Mouse (Mus musculus): ENCODE results near the gene 4930449I24Rik. TPM values are rescaled to one million over a fixed set of nuclear protein-coding genes. Genes with fewer than 3 reads are reported as not detected.
"Not testable (repeated sequence)": the region's sequence is repeated elsewhere in the genome, so short reads cannot be mapped to it uniquely, and the experiment has no call there.

Gene 4930449I24Rik
- total and polyA plus RNA-seq, 3 experiments, result not detected

DNA sequence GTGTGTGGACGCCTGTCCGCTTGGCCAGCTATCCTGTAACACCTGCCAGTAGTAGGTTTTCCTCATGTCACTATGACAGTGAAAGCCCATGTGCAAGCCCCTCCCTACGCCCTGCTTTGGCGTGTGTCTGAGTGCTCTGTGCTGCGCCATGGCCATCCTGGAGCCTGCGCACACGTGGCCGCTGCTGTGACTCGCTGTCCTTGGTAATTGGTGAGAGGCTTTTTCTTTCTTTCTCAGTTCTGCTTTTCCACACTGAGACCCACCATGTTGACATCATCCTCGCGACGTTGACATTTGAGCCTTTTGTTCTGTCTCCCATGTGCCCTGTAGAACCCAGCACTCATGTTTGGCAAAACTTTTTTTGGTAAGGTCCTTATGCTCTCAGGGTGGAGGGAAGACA is 30.4 kb upstream of the 4930449I24Rik start (continued):
- no peak for TF ChIP-seq E2F4 (IDR thresholded peaks at IDR 0.05; ENCODE audit: insufficient replicate concordance, low read depth, low read length)
- TF ChIP-seq RAD21 (IDR thresholded peaks at IDR 0.05; ENCODE audit: low read depth, low read length), result no peak
- TF ChIP-seq MAZ (IDR thresholded peaks at IDR 0.05; ENCODE audit: low read depth, low read length), result no peak
- no peak for TF ChIP-seq JUND (conservative IDR thresholded peaks at IDR 0.05; ENCODE audit: low read depth, low read length)
- TF ChIP-seq UBTF (IDR thresholded peaks at IDR 0.05; ENCODE audit: low read depth, low read length), result no peak
- TF ChIP-seq ZC3H11A (IDR thresholded peaks at IDR 0.05; ENCODE audit: low read depth, low read length), result no peak
- TF ChIP-seq MXI1 (IDR thresholded peaks at IDR 0.05; ENCODE audit: low read depth, low read length), result peak; percentile 48
- peak; percentile 86; the same call in 1 of the 2 replicates for TF ChIP-seq MYC (IDR thresholded peaks at IDR 0.05; ENCODE audit: low read depth, low read length)

DNA sequence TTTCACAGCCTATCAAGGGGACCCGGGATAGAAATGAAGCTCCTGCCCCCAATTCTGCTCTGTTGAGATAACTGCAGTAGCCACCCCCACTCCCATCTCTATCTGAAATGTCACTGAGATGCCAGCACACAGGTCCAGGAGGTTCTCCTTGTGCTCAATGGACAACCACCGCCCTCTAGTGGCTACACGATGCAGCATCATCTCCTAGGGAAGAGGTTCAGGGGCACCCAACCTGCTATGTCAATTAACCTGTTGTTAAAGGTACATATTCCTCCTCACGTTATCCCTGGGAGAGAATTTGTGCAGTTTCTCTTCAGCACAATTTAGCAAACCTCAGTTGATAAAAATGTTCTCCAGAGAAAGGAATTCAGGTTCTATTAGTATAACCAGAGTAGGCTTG is 22.6 kb upstream of the 4930449I24Rik start:
- H3K27ac ChIP-seq (ENCODE audit: insufficient read depth, low read depth); H3K9me3 ChIP-seq (replicated peaks; ENCODE audit: low read length); H3K9ac ChIP-seq (ENCODE audit: insufficient read depth, low read depth); H3K4me1 ChIP-seq (ENCODE audit: control insufficient read depth in 1 of 2, insufficient read depth in 2 of 2); H3K4me3 ChIP-seq (replicated peaks in 1 of 3; ENCODE audit: low read depth in 2 of 3, low read length in 2 of 3, poor library complexity in 1 of 3); H3K4me2 ChIP-seq (ENCODE audit: insufficient read depth, low read depth, poor library complexity, severe bottlenecking); dilution Hi-C loops (cut with MboI; ENCODE audit: extremely low pct_ligation_motif_present, extremely low pct_unique_long_range_greater_than_20kb, low sequenced_read_pairs); H3K79me2 ChIP-seq (replicated peaks; ENCODE audit: control insufficient read depth, extremely low read depth, insufficient read depth, poor library complexity, severe bottlenecking); H3K36me3 ChIP-seq (replicated peaks in 1 of 2; ENCODE audit: control insufficient read depth in 1 of 2, insufficient read depth in 1 of 2, low read length in 1 of 2): not testable (repeated sequence)
- peak; percentile 2 for DNase-seq (ENCODE audit: extremely low read depth)
- in situ Hi-C loops (cut with MboI; ENCODE audit: low pct_ligation_motif_present, low pct_unique_long_range_greater_than_20kb, low sequenced_read_pairs), result loop anchor here (10.0 kb wide), 1 partner anchor 145 kb away; no protein-coding TSS in a partner anchor
- peak; percentile 45 for TF ChIP-seq SMC3 (IDR thresholded peaks at IDR 0.05; ENCODE audit: low read depth, low read length)
- TF ChIP-seq RAD21 (IDR thresholded peaks at IDR 0.05; ENCODE audit: low read depth, low read length), result peak; percentile 28
- TF ChIP-seq CTCF (conservative IDR thresholded peaks at IDR 0.05 in 1 of 2, IDR thresholded peaks at IDR 0.05 in 1 of 2; ENCODE audit: low read depth in 2 of 2, low read length in 2 of 2), result peak; percentile 49 to 50; a peak in 3 of 4 replicates
- peaks cover 12% of the 10 kb centered on the region for H3K27me3 ChIP-seq (replicated peaks)

DNA sequence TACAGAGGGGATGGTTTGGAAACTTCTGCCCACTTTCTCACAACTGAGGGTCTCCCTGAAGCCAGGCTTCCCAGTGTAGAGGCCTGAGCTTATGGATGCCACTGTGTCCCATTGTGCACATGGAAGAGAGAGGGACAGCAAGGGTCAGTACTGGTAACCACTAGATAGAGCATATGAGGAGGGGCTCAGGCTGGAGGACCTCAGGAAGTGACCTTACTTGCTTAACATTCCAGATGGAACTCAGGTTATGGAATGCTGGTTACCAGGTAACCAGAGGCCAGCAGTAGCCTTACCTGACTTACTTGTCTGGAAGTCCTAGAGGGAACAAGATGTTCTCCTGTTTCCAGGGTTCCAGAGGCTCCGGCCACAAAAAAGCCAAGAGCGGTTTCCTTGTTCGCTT is 20.5 kb upstream of the 4930449I24Rik start, which contains the start of gene Gm6408:
Gm6408 (plus strand) TSS at position 301 of the 400 bp plus-strand sequence.
- H3K9ac ChIP-seq (ENCODE audit: insufficient read depth, low read depth); H3K36me3 ChIP-seq (replicated peaks in 1 of 2; ENCODE audit: control insufficient read depth in 1 of 2, insufficient read depth in 1 of 2, low read length in 1 of 2); H3K4me2 ChIP-seq (ENCODE audit: insufficient read depth, low read depth, poor library complexity, severe bottlenecking); H3K79me2 ChIP-seq (replicated peaks; ENCODE audit: control insufficient read depth, extremely low read depth, insufficient read depth, poor library complexity, severe bottlenecking); in situ Hi-C loops (cut with MboI; ENCODE audit: low pct_ligation_motif_present, low pct_unique_long_range_greater_than_20kb, low sequenced_read_pairs); DNase-seq (ENCODE audit: extremely low read depth); H3K9me3 ChIP-seq (replicated peaks; ENCODE audit: low read length); H3K27ac ChIP-seq (ENCODE audit: insufficient read depth, low read depth); H3K4me3 ChIP-seq (replicated peaks in 1 of 3; ENCODE audit: low read depth in 2 of 3, low read length in 2 of 3, poor library complexity in 1 of 3); dilution Hi-C loops (cut with MboI; ENCODE audit: extremely low pct_ligation_motif_present, extremely low pct_unique_long_range_greater_than_20kb, low sequenced_read_pairs); H3K27me3 ChIP-seq (replicated peaks); H3K4me1 ChIP-seq (ENCODE audit: control insufficient read depth in 1 of 2, insufficient read depth in 2 of 2): not testable (repeated sequence)

DNA sequence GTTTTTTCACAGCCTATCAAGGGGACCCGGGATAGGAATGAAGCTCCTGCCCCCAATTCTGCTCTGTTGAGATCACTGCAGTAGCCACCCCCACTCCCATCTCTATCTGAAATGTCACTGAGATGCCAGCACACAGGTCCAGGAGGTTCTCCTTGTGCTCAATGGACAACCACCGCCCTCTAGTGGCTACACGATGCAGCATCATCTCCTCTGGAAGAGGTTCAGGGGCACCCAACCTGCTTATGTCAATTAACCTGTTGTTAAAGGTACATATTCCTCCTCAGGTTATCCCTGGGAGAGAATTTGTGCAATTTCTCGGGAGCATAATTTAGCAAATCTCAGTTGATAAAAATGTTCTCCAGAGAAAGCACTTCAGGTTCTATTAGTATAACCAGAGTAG is 13.2 kb upstream of the 4930449I24Rik start:
- H3K9me3 ChIP-seq (replicated peaks; ENCODE audit: low read length); dilution Hi-C loops (cut with MboI; ENCODE audit: extremely low pct_ligation_motif_present, extremely low pct_unique_long_range_greater_than_20kb, low sequenced_read_pairs); H3K36me3 ChIP-seq (replicated peaks in 1 of 2; ENCODE audit: control insufficient read depth in 1 of 2, insufficient read depth in 1 of 2, low read length in 1 of 2); H3K79me2 ChIP-seq (replicated peaks; ENCODE audit: control insufficient read depth, extremely low read depth, insufficient read depth, poor library complexity, severe bottlenecking); H3K4me2 ChIP-seq (ENCODE audit: insufficient read depth, low read depth, poor library complexity, severe bottlenecking); H3K4me1 ChIP-seq (ENCODE audit: control insufficient read depth in 1 of 2, insufficient read depth in 2 of 2); H3K27ac ChIP-seq (ENCODE audit: insufficient read depth, low read depth); DNase-seq (ENCODE audit: extremely low read depth); H3K9ac ChIP-seq (ENCODE audit: insufficient read depth, low read depth); H3K4me3 ChIP-seq (replicated peaks in 1 of 3; ENCODE audit: low read depth in 2 of 3, low read length in 2 of 3, poor library complexity in 1 of 3); H3K27me3 ChIP-seq (replicated peaks); in situ Hi-C loops (cut with MboI; ENCODE audit: low pct_ligation_motif_present, low pct_unique_long_range_greater_than_20kb, low sequenced_read_pairs): not testable (repeated sequence)

- H3K27ac ChIP-seq (ENCODE audit: insufficient read depth, low read depth); DNase-seq (ENCODE audit: extremely low read depth); H3K4me2 ChIP-seq (ENCODE audit: insufficient read depth, low read depth, poor library complexity, severe bottlenecking); H3K27me3 ChIP-seq (replicated peaks); H3K4me3 ChIP-seq (replicated peaks in 1 of 3; ENCODE audit: low read depth in 2 of 3, low read length in 2 of 3, poor library complexity in 1 of 3); H3K36me3 ChIP-seq (replicated peaks in 1 of 2; ENCODE audit: control insufficient read depth in 1 of 2, insufficient read depth in 1 of 2, low read length in 1 of 2); H3K9ac ChIP-seq (ENCODE audit: insufficient read depth, low read depth); in situ Hi-C loops (cut with MboI; ENCODE audit: low pct_ligation_motif_present, low pct_unique_long_range_greater_than_20kb, low sequenced_read_pairs); H3K4me1 ChIP-seq (ENCODE audit: control insufficient read depth in 1 of 2, insufficient read depth in 2 of 2); H3K9me3 ChIP-seq (replicated peaks; ENCODE audit: low read length); H3K79me2 ChIP-seq (replicated peaks; ENCODE audit: control insufficient read depth, extremely low read depth, insufficient read depth, poor library complexity, severe bottlenecking); dilution Hi-C loops (cut with MboI; ENCODE audit: extremely low pct_ligation_motif_present, extremely low pct_unique_long_range_greater_than_20kb, low sequenced_read_pairs): not testable (repeated sequence)
Measured at GRCm38 (mm10) chr5:146491063-146491462, 11.1 kb upstream of the 4930449I24Rik start, which contains the start of gene Gm6370. Gene Gm6370, plus strand, starts transcription at chr5:146491363.

GRCm38 (mm10) chr5:146513823-146514222 is 11.6 kb downstream of the 4930449I24Rik start, which contains the start of gene Gm3402:
Gene Gm3402, plus strand, starts transcription at chr5:146514123.
- H3K4me2 ChIP-seq (ENCODE audit: insufficient read depth, low read depth, poor library complexity, severe bottlenecking); H3K27me3 ChIP-seq (replicated peaks); H3K4me1 ChIP-seq (ENCODE audit: control insufficient read depth in 1 of 2, insufficient read depth in 2 of 2); H3K9ac ChIP-seq (ENCODE audit: insufficient read depth, low read depth); H3K36me3 ChIP-seq (replicated peaks in 1 of 2; ENCODE audit: control insufficient read depth in 1 of 2, insufficient read depth in 1 of 2, low read length in 1 of 2); H3K79me2 ChIP-seq (replicated peaks; ENCODE audit: control insufficient read depth, extremely low read depth, insufficient read depth, poor library complexity, severe bottlenecking); H3K9me3 ChIP-seq (replicated peaks; ENCODE audit: low read length); dilution Hi-C loops (cut with MboI; ENCODE audit: extremely low pct_ligation_motif_present, extremely low pct_unique_long_range_greater_than_20kb, low sequenced_read_pairs); in situ Hi-C loops (cut with MboI; ENCODE audit: low pct_ligation_motif_present, low pct_unique_long_range_greater_than_20kb, low sequenced_read_pairs); H3K27ac ChIP-seq (ENCODE audit: insufficient read depth, low read depth); DNase-seq (ENCODE audit: extremely low read depth); H3K4me3 ChIP-seq (replicated peaks in 1 of 3; ENCODE audit: low read depth in 2 of 3, low read length in 2 of 3, poor library complexity in 1 of 3): not testable (repeated sequence)
